Mouse (Mus musculus): ENCODE data around the gene Wsb1. TPM values are rescaled to one million over a fixed set of nuclear protein-coding genes. Genes with fewer than 3 reads are reported as not detected.

Gene Wsb1
- polyA plus RNA-seq, 1 experiment from 2014 or later, result 435 TPM

GRCm38 (mm10) chr11:79207691-79208090 lies 46.8 kb downstream of the Wsb1 start:
- no peaks in the 10 kb centered on the region for H3K27me3 ChIP-seq
- WGBS, result 81% methylated on average over 10 of the region's 10 CpGs
- H3K4me2 ChIP-seq, result no peak overlapping the region
- H3K36me3 ChIP-seq, result no peaks in the 10 kb centered on the region
- no peaks in the 10 kb centered on the region for H3K9me3 ChIP-seq
- H3K4me3 ChIP-seq, result no peak overlapping the region
- no peak overlapping the region for H3K27ac ChIP-seq (replicated peaks)
- no peak overlapping the region for H3K9ac ChIP-seq
- H3K4me1 ChIP-seq (replicated peaks), result no peaks in the 10 kb centered on the region
- ATAC-seq (ENCODE audit: low FRiP score, low read depth), result no peak

- Histone ChIP-seq H3K9me3 (no peaks in the 10 kb centered on the region), H3K4me1 (replicated peaks) (no peaks in the 10 kb centered on the region), H3K27me3 (no peaks in the 10 kb centered on the region), H3K9ac (no peak overlapping the region), H3K4me2 (no peak overlapping the region), H3K27ac (replicated peaks) (no peak overlapping the region), H3K36me3 (no peaks in the 10 kb centered on the region), H3K4me3 (no peak overlapping the region)
- ATAC-seq (ENCODE audit: low FRiP score, low read depth), result no peak
- WGBS, result 82% methylated on average over 3 of the region's 3 CpGs
These were observed 50.0 kb downstream of the Wsb1 start for GRCm38 (mm10) chr11:79204444-79204843.

- Histone ChIP-seq H3K4me3 (no peak overlapping the region), H3K9ac (no peak overlapping the region), H3K27ac (replicated peaks) (no peak overlapping the region), H3K4me1 (replicated peaks) (no peaks in the 10 kb centered on the region), H3K27me3 (no peaks in the 10 kb centered on the region), H3K9me3 (no peaks in the 10 kb centered on the region), H3K36me3 (no peaks in the 10 kb centered on the region), H3K4me2 (no peak overlapping the region)
- WGBS, result 52% methylated on average over 7 of the region's 7 CpGs
- ATAC-seq (ENCODE audit: low FRiP score, low read depth), result no peak
These were observed 54.0 kb downstream of the Wsb1 start for GRCm38 (mm10) chr11:79200502-79200901.

- Histone ChIP-seq H3K36me3 (no peaks in the 10 kb centered on the region), H3K4me2 (no peak overlapping the region), H3K4me3 (no peak overlapping the region), H3K27ac (replicated peaks) (no peak overlapping the region), H3K4me1 (replicated peaks) (no peaks in the 10 kb centered on the region), H3K9me3 (no peaks in the 10 kb centered on the region), H3K27me3 (no peaks in the 10 kb centered on the region), H3K9ac (no peak overlapping the region)
- 90% methylated on average over 4 of the region's 4 CpGs for WGBS
- no peak for ATAC-seq (ENCODE audit: low FRiP score, low read depth)
These were observed 55.9 kb downstream of the Wsb1 start for GRCm38 (mm10) chr11:79198562-79198961.

GRCm38 (mm10) chr11:79197846-79198235 lies 56.6 kb downstream of the Wsb1 start:
- H3K27ac ChIP-seq (replicated peaks), result no peak overlapping the region
- H3K4me1 ChIP-seq (replicated peaks), result no peaks in the 10 kb centered on the region
- WGBS, result 86% methylated on average over 6 of the region's 6 CpGs
- H3K4me2 ChIP-seq, result no peak overlapping the region
- no peak overlapping the region for H3K9ac ChIP-seq
- no peaks in the 10 kb centered on the region for H3K27me3 ChIP-seq
- no peaks in the 10 kb centered on the region for H3K9me3 ChIP-seq
- H3K36me3 ChIP-seq, result no peaks in the 10 kb centered on the region
- no peak overlapping the region for H3K4me3 ChIP-seq
- ATAC-seq (ENCODE audit: low FRiP score, low read depth), result no peak

GRCm38 (mm10) chr11:79196876-79197845 lies 57.3 kb downstream of the Wsb1 start:
- WGBS, result 58% methylated on average over 13 of the region's 13 CpGs
- H3K4me1 ChIP-seq (replicated peaks), result no peaks in the 10 kb centered on the region
- H3K9ac ChIP-seq, result no peak overlapping the region
- H3K4me3 ChIP-seq, result no peak overlapping the region
- no peaks in the 10 kb centered on the region for H3K27me3 ChIP-seq
- no peaks in the 10 kb centered on the region for H3K36me3 ChIP-seq
- H3K27ac ChIP-seq (replicated peaks), result no peak overlapping the region
- H3K4me2 ChIP-seq, result no peak overlapping the region
- H3K9me3 ChIP-seq, result no peaks in the 10 kb centered on the region
- no peak for ATAC-seq (ENCODE audit: low FRiP score, low read depth)

- H3K4me1 ChIP-seq (replicated peaks), result no peaks in the 10 kb centered on the region
- no peak for ATAC-seq (ENCODE audit: low FRiP score, low read depth)
- H3K9ac ChIP-seq, result no peak overlapping the region
- H3K9me3 ChIP-seq, result no peaks in the 10 kb centered on the region
- no peaks in the 10 kb centered on the region for H3K36me3 ChIP-seq
- 67% methylated on average over 3 of the region's 3 CpGs for WGBS
- H3K4me3 ChIP-seq, result no peak overlapping the region
- H3K27me3 ChIP-seq, result no peaks in the 10 kb centered on the region
- no peak overlapping the region for H3K27ac ChIP-seq (replicated peaks)
- H3K4me2 ChIP-seq, result no peak overlapping the region
These were observed 58.1 kb downstream of the Wsb1 start for GRCm38 (mm10) chr11:79196196-79196869.

- peaks cover 6% of the 10 kb centered on the region; the same call in 1 of the 2 replicates for H3K4me1 ChIP-seq (replicated peaks)
- H3K27ac ChIP-seq (replicated peaks), result no peak overlapping the region
- no peaks in the 10 kb centered on the region for H3K36me3 ChIP-seq
- ATAC-seq (ENCODE audit: low FRiP score, low read depth), result no peak
- no peaks in the 10 kb centered on the region for H3K27me3 ChIP-seq
- H3K4me2 ChIP-seq, result no peak overlapping the region
- 94% methylated on average over 1 of the region's 1 CpGs for WGBS
- no peak overlapping the region for H3K9ac ChIP-seq
- no peak overlapping the region for H3K4me3 ChIP-seq
- H3K9me3 ChIP-seq, result no peaks in the 10 kb centered on the region
These were observed 62.3 kb downstream of the Wsb1 start for GRCm38 (mm10) chr11:79192176-79192575.

- Histone ChIP-seq H3K27ac (replicated peaks) (no peak overlapping the region), H3K9ac (no peak overlapping the region), H3K4me1 (replicated peaks) (peaks cover 6% of the 10 kb centered on the region; the same call in 1 of the 2 replicates), H3K9me3 (no peaks in the 10 kb centered on the region), H3K4me2 (no peak overlapping the region), H3K4me3 (no peak overlapping the region), H3K36me3 (no peaks in the 10 kb centered on the region), H3K27me3 (no peaks in the 10 kb centered on the region)
- WGBS, result 91% methylated on average over 4 of the region's 4 CpGs
- ATAC-seq (ENCODE audit: low FRiP score, low read depth), result no peak
These were observed 63.3 kb downstream of the Wsb1 start for GRCm38 (mm10) chr11:79191214-79191613.

- Histone ChIP-seq H3K4me3 (no peak overlapping the region), H3K4me2 (no peak overlapping the region), H3K27ac (replicated peaks) (no peak overlapping the region), H3K36me3 (no peaks in the 10 kb centered on the region), H3K9me3 (no peaks in the 10 kb centered on the region), H3K9ac (no peak overlapping the region), H3K27me3 (no peaks in the 10 kb centered on the region), H3K4me1 (replicated peaks) (peaks cover 6% of the 10 kb centered on the region; the same call in 1 of the 2 replicates)
- ATAC-seq (ENCODE audit: low FRiP score, low read depth), result no peak
- WGBS, result 97% methylated on average over 2 of the region's 2 CpGs
These were observed 64.2 kb downstream of the Wsb1 start for GRCm38 (mm10) chr11:79190257-79190656.
